ENCODE assay signal across 21 mouse cellular contexts in the genomic region with DNA sequence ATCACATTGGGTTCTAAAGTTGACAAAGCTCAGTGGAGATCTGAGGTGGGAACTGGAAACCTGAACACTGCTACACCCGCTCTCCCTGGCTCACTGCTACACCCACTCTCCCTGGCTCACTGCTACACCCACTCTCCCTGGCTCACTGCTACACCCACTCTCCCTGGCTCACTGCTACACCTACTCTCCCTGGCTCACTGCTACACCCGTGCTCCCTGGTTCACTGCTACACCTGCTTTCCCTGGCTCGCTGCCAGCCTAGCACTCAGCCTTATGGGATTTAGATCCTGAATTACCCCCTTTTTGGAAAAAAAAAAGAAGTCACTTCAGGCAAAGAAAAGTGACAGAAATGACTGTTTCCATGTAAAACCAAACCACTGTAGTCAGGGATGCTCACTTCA.
A peak's percentile ranks its signal among the peaks of the same experiment; 100 is the strongest.
DNase-seq lines count a peak whose midpoint lies in the region; ATAC-seq and TF ChIP-seq lines count a peak whose summit lies in the region.
"Had no signal": no experiment of that assay in that cellular context is flagged by ENCODE, and none has a peak within 500 bp of the region (broad histone marks: within the 10 kb centered on the region; RNA-seq: fewer than 3 reads in every experiment).

No protein-coding gene starts in this region.

- no peak overlapping the region for H3K9ac ChIP-seq in heart, embryonic 12.5 days
- H3K9ac ChIP-seq in liver, embryonic 11.5 days (ENCODE audit: low read depth, low read length): peak overlapping the region; percentile 8; the same call in 1 of the 2 replicates
- H3K9ac ChIP-seq in liver, postnatal 0 days (replicated peaks): 0 out of 2 replicates have a peak overlapping the region, but pooled peaks have one; percentile 31
- H3K9ac ChIP-seq: hindbrain, embryonic 15.5 days; midbrain, embryonic 15.5 days; stomach, embryonic 15.5 days had no signal

- no peaks in the 10 kb centered on the region for H3K36me3 ChIP-seq in heart, embryonic 12.5 days
- H3K36me3 ChIP-seq in heart, embryonic 10.5 days: no peaks in the 10 kb centered on the region
- no peaks in the 10 kb centered on the region for H3K36me3 ChIP-seq in liver, embryonic 11.5 days (ENCODE audit: control insufficient read depth, insufficient read depth, low read length)
- no peaks in the 10 kb centered on the region for H3K36me3 ChIP-seq in liver, postnatal 0 days (replicated peaks; ENCODE audit: insufficient read depth, low read length)
- H3K36me3 ChIP-seq: hindbrain, embryonic 15.5 days; limb, embryonic 10.5 days; midbrain, embryonic 15.5 days; stomach, embryonic 15.5 days had no signal

- TF ChIP-seq EP300 in liver, postnatal 0 days (IDR thresholded peaks at IDR 0.05; ENCODE audit: low read depth): no peak

- ATAC-seq in heart, embryonic 12.5 days (ENCODE audit: insufficient number of reproducible peaks, low FRiP score): no peak
- ATAC-seq in erythroblast, adult 5-6 weeks (replicated peaks; ENCODE audit: low FRiP score, poor library complexity, severe bottlenecking): peak; percentile 51
- no peak for ATAC-seq in liver, embryonic 11.5 days (replicated peaks; ENCODE audit: low FRiP score)
- no peak for ATAC-seq in liver, postnatal 0 days
- no peak for ATAC-seq in megakaryocyte, adult 5-6 weeks (ENCODE audit: poor library complexity, severe bottlenecking)
- ATAC-seq: forebrain, embryonic 16.5 days; midbrain, embryonic 15.5 days had no signal

- no peak overlapping the region for H3K4me3 ChIP-seq in heart, embryonic 12.5 days
- no peak overlapping the region for H3K4me3 ChIP-seq in heart, embryonic 10.5 days
- H3K4me3 ChIP-seq in liver, embryonic 11.5 days (ENCODE audit: low read depth, low read length): no peak overlapping the region
- H3K4me3 ChIP-seq in liver, postnatal 0 days (ENCODE audit: low read depth, low read length): no peak overlapping the region
- H3K4me3 ChIP-seq: hindbrain, embryonic 15.5 days; limb, embryonic 10.5 days; midbrain, embryonic 15.5 days; stomach, embryonic 15.5 days had no signal

- no peaks in the 10 kb centered on the region for H3K9me3 ChIP-seq in heart, embryonic 12.5 days (replicated peaks)
- H3K9me3 ChIP-seq in heart, embryonic 10.5 days: no peaks in the 10 kb centered on the region
- no peaks in the 10 kb centered on the region for H3K9me3 ChIP-seq in liver, embryonic 11.5 days (ENCODE audit: control insufficient read depth, low read length)
- no peaks in the 10 kb centered on the region for H3K9me3 ChIP-seq in liver, postnatal 0 days (ENCODE audit: low read length)
- H3K9me3 ChIP-seq: hindbrain, embryonic 15.5 days; limb, embryonic 10.5 days; midbrain, embryonic 15.5 days; stomach, embryonic 15.5 days had no signal

- no peaks in the 10 kb centered on the region for H3K27me3 ChIP-seq in heart, embryonic 12.5 days (replicated peaks)
- H3K27me3 ChIP-seq in heart, embryonic 10.5 days (ENCODE audit: insufficient read depth, poor library complexity, severe bottlenecking): no peaks in the 10 kb centered on the region
- H3K27me3 ChIP-seq in liver, embryonic 11.5 days (replicated peaks; ENCODE audit: control insufficient read depth, insufficient read depth, low read length): no peaks in the 10 kb centered on the region
- H3K27me3 ChIP-seq in liver, postnatal 0 days (ENCODE audit: insufficient read depth, low read length): no peaks in the 10 kb centered on the region
- H3K27me3 ChIP-seq: hindbrain, embryonic 15.5 days; midbrain, embryonic 15.5 days; stomach, embryonic 15.5 days had no signal

- H3K4me2 ChIP-seq in heart, embryonic 12.5 days: no peak overlapping the region
- H3K4me2 ChIP-seq in liver, embryonic 11.5 days: peak overlapping the region; percentile 44; the same call in 1 of the 2 replicates
- H3K4me2 ChIP-seq in liver, postnatal 0 days (ENCODE audit: low read depth, low read length): peak overlapping the region; percentile 60; the same call in 1 of the 2 replicates
- H3K4me2 ChIP-seq: hindbrain, embryonic 15.5 days; midbrain, embryonic 15.5 days; stomach, embryonic 15.5 days had no signal

- WGBS in heart, embryonic 12.5 days: 68% methylated on average over 3 of the region's 3 CpGs
- 77% methylated on average over 3 of the region's 3 CpGs for WGBS in heart, embryonic 10.5 days
- WGBS in liver, embryonic 11.5 days: 66% methylated on average over 3 of the region's 3 CpGs
- 54% methylated on average over 3 of the region's 3 CpGs for WGBS in liver, postnatal 0 days (ENCODE audit: insufficient replicate concordance)

- 0 out of 2 replicates have a peak, but pooled peaks cover 3% of the 10 kb centered on the region for H3K4me1 ChIP-seq in heart, embryonic 12.5 days (replicated peaks)
- H3K4me1 ChIP-seq in heart, embryonic 10.5 days: peaks cover 3% of the 10 kb centered on the region; the same call in 1 of the 2 replicates
- peaks cover 44% of the 10 kb centered on the region for H3K4me1 ChIP-seq in liver, embryonic 11.5 days (replicated peaks; ENCODE audit: control insufficient read depth, insufficient read depth, low read length)
- peaks cover 38% of the 10 kb centered on the region for H3K4me1 ChIP-seq in liver, postnatal 0 days (ENCODE audit: insufficient read depth)
- H3K4me1 ChIP-seq: hindbrain, embryonic 15.5 days; limb, embryonic 10.5 days; midbrain, embryonic 15.5 days; stomach, embryonic 15.5 days had no signal

- 0 out of 2 replicates have a peak overlapping the region, but pooled peaks have one; percentile 26 for H3K27ac ChIP-seq in heart, embryonic 12.5 days (ENCODE audit: poor library complexity, severe bottlenecking)
- no peak overlapping the region for H3K27ac ChIP-seq in heart, embryonic 10.5 days
- peak overlapping the region; percentile 85 for H3K27ac ChIP-seq in liver, embryonic 11.5 days (ENCODE audit: low read depth, low read length)
- H3K27ac ChIP-seq in liver, postnatal 0 days (ENCODE audit: low read depth): peak overlapping the region; percentile 97
- H3K27ac ChIP-seq: hindbrain, embryonic 15.5 days; limb, embryonic 10.5 days; midbrain, embryonic 15.5 days; stomach, embryonic 15.5 days had no signal

- no peak for TF ChIP-seq CTCF in liver, postnatal 0 days (IDR thresholded peaks at IDR 0.05; ENCODE audit: low read depth)

- no peak for DNase-seq in heart, embryonic 10.5 days (ENCODE audit: low spot score)
- no peak for DNase-seq in liver, embryonic 11.5 days (ENCODE audit: low spot score)
- DNase-seq in liver, postnatal 0 days: no peak
- DNase-seq in ovary, postnatal 36 days (ENCODE audit: low spot score): no peak
- DNase-seq: adrenal gland, adult 2 months; cerebellum, adult 9-10 months; gastrocnemius, postnatal 14 days; heart, adult 18-20 months; heart, postnatal 4 days; kidney, adult 9 months; kidney, postnatal 14 days; lung, postnatal 10 days; thymus, postnatal 36 days had no signal
